Mouse (Mus musculus) fat pad, adult 2 months (tissue): ENCODE data around the gene Pate3.
"Not testable (repeated sequence)": the region's sequence is repeated elsewhere in the genome, so short reads cannot be mapped to it uniquely, and the experiment has no call there.

Experiments
- DNase-seq: peaks from one replicate; pipeline ENCODE4 v3.0.0-alpha.2; 2011; ENCODE audit warnings: low read depth, low spot score; ENCODE audit errors: extremely low read depth

Pate3 gene

GRCm38 (mm10) chr9:35648102-35648501 lies at the start of gene Pate3:
Gene Pate3, minus strand, starts transcription at chr9:35648202.
- DNase-seq: no peak

GRCm38 (mm10) chr9:35691924-35692323 lies 43.9 kb upstream of the Pate3 start:
- DNase-seq: no peak

- DNase-seq: peak; percentile 45
These were observed 39.0 kb upstream of the Pate3 start, which contains the start of gene Pate1 for GRCm38 (mm10) chr9:35687013-35687412. Gene Pate1, minus strand, starts transcription at chr9:35687390.

GRCm38 (mm10) chr9:35673557-35673956 lies 25.6 kb upstream of the Pate3 start:
- DNase-seq: no peak

GRCm38 (mm10) chr9:35632981-35633380 lies 15.0 kb downstream of the Pate3 start:
- no peak for DNase-seq

- DNase-seq: not testable (repeated sequence)
These were observed 31.2 kb downstream of the Pate3 start for GRCm38 (mm10) chr9:35616784-35617183.

GRCm38 (mm10) chr9:35614005-35614404 lies 34.0 kb downstream of the Pate3 start:
- no peak for DNase-seq

- DNase-seq: no peak
These were observed 36.2 kb downstream of the Pate3 start, which contains the start of gene Pate4 for GRCm38 (mm10) chr9:35611841-35612240. Gene Pate4, minus strand, starts transcription at chr9:35611941.

GRCm38 (mm10) chr9:35607647-35608405 lies 40.2 kb downstream of the Pate3 start:
- no peak for DNase-seq
